Mouse (Mus musculus) limb, embryonic 13.5 days (tissue): ENCODE measurements at regions not wholly inside any gene's neighbourhood (a gene's known extent, or its start where the extent isn't known, plus 50 kb on each side); places are given as distances from the start of the nearest gene placed in this dataset.
"Not testable (repeated sequence)": the region's sequence is repeated elsewhere in the genome, so short reads cannot be mapped to it uniquely, and the experiment has no call there.

Experiments
- ATAC-seq: fragments of 200-750 bp; cut with Nextera tagmentation; 2 replicates; pipeline ENCODE4 v1.8.0; 2017; ENCODE audit warnings: low read depth, moderate number of reproducible peaks, moderate TSS enrichment; ENCODE audit not compliant: low FRiP score
- H3K27ac ChIP-seq: fragments of 300-500 bp; sonication (generic); 2 replicates; pipeline ENCODE4 v1.5.1; 2015; ENCODE audit warnings: inconsistent platforms, mild to moderate bottlenecking, moderate library complexity
- H3K27me3 ChIP-seq: fragments of 300-500 bp; sonication (generic); 2 replicates; pipeline ENCODE4 v1.6.1; 2015; ENCODE audit warnings: mild to moderate bottlenecking, inconsistent platforms
- H3K36me3 ChIP-seq: fragments of 300-500 bp; sonication (generic); 2 replicates; pipeline ENCODE4 v1.6.1; 2015; ENCODE audit warnings: inconsistent platforms, mild to moderate bottlenecking, moderate library complexity
- H3K4me1 ChIP-seq: fragments of 300-500 bp; sonication (generic); 2 replicates; pipeline ENCODE4 v1.6.1; 2015; ENCODE audit warnings: inconsistent platforms
- H3K4me2 ChIP-seq: fragments of 300-500 bp; sonication (generic); replicated peaks from 2 replicates; pipeline ENCODE4 v1.6.1; 2015; ENCODE audit warnings: inconsistent platforms, mild to moderate bottlenecking, moderate library complexity
- H3K4me3 ChIP-seq: fragments of 300-500 bp; sonication (generic); 2 replicates; pipeline ENCODE4 v1.5.1; 2015; ENCODE audit warnings: moderate library complexity, mild to moderate bottlenecking, inconsistent platforms
- H3K9ac ChIP-seq: fragments of 300-500 bp; sonication (generic); 2 replicates; pipeline ENCODE4 v1.6.1; 2015; ENCODE audit warnings: mild to moderate bottlenecking, inconsistent platforms
- H3K9me3 ChIP-seq: fragments of 300-500 bp; sonication (generic); 2 replicates; pipeline ENCODE4 v1.6.1; 2016; ENCODE audit warnings: inconsistent platforms
- WGBS: fragments of 180-500 bp; shearing (Covaris S2); methylation state at CpG from one replicate; pipeline ENCODE4 v1.1.7; 2015; 5-methylcytosine and 5-hydroxymethylcytosine counted together

DNA sequence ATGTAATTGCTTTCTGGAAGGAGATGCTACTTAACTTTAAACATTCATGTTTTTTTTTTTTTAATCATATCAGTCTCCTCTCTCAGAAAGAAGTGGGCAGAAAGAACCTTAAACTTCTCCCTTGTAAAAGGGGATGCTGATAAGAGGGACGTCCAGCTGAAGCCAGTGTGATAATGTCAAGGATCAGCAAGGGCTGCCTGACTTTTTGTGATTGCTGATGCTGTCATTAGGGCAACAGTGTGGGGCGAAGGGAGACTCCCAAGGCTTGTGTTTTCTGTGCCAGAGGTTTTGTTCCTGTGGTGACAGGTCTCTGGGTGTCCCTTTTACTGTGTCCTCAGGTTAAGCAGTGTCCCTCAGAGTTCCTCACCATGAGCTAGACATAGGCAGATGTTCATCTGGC lies 61.8 kb upstream of the Prkar2b start:
- Histone ChIP-seq H3K9me3 (no peaks in the 10 kb centered on the region), H3K4me1 (peaks cover 7% of the 10 kb centered on the region), H3K4me3 (no peak overlapping the region), H3K4me2 (no peak overlapping the region), H3K27ac (no peak overlapping the region), H3K9ac (no peak overlapping the region), H3K27me3 (0 out of 2 replicates have a peak, but pooled peaks cover 3% of the 10 kb centered on the region), H3K36me3 (no peaks in the 10 kb centered on the region)
- WGBS = 61% methylated on average over 2 of the region's 2 CpGs
- no peak for ATAC-seq

DNA sequence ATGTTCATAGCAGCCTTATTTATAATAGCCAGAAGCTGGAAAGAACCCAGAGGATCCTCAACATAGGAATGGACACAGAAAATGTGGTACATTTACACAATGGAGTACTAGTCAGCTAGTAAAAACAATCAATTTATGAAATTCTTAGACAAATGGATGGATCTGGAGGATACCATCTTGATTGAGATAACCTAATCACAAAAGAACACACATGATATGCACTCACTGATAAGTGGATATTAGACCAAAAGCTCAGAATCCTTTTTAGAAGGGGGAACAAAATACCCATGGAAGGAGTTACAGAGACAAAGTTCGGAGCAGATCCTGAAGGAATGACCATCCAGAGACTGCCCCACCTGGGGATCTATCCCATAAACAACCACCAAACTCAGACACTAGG lies 60.9 kb upstream of the Prkar2b start:
- not testable (repeated sequence) for H3K27me3 ChIP-seq, H3K4me2 ChIP-seq, H3K9ac ChIP-seq, ATAC-seq, H3K4me1 ChIP-seq, H3K4me3 ChIP-seq, H3K9me3 ChIP-seq, H3K27ac ChIP-seq, H3K36me3 ChIP-seq
- 93% methylated on average over 1 of the region's 1 CpGs for WGBS

DNA sequence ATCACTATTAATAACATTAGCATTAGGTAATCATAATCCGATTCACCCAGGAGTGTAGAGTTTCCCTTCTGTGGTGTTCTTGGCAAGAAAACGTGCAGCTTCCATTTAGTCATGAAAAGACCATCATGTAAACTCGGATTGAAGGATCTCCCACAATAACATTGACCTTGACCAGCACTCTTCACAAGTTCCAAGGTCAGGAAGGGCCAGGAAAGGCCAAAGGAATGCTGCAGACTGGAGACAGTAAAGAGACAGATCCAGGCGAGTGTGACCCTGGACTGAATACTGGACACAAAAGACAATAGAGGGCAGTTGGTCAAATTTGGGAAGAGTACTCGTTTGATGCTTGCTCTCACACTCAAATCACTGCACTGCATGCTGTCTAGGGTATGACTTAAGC lies 51.6 kb upstream of the Prkar2b start:
- no peak overlapping the region for H3K4me3 ChIP-seq
- no peak for ATAC-seq
- H3K27ac ChIP-seq = no peak overlapping the region
- no peak overlapping the region for H3K9ac ChIP-seq
- H3K9me3 ChIP-seq = no peaks in the 10 kb centered on the region
- H3K36me3 ChIP-seq = no peaks in the 10 kb centered on the region
- H3K27me3 ChIP-seq = no peaks in the 10 kb centered on the region
- no peak overlapping the region for H3K4me2 ChIP-seq
- peaks cover 15% of the 10 kb centered on the region; the same call in 1 of the 2 replicates for H3K4me1 ChIP-seq
- 79% methylated on average over 5 of the region's 5 CpGs for WGBS

GRCm38 (mm10) chr12:32111508-32112119 lies 50.5 kb upstream of the Prkar2b start:
- H3K36me3 ChIP-seq = no peaks in the 10 kb centered on the region
- no peak overlapping the region for H3K4me3 ChIP-seq
- 0 out of 2 replicates have a peak overlapping the region, but pooled peaks have one; percentile 14 for H3K4me2 ChIP-seq
- 29% methylated on average over 7 of the region's 7 CpGs for WGBS
- no peak for ATAC-seq
- H3K27me3 ChIP-seq = no peaks in the 10 kb centered on the region
- peaks cover 15% of the 10 kb centered on the region; the same call in 1 of the 2 replicates for H3K4me1 ChIP-seq
- no peaks in the 10 kb centered on the region for H3K9me3 ChIP-seq
- no peak overlapping the region for H3K9ac ChIP-seq
- 0 out of 2 replicates have a peak overlapping the region, but pooled peaks have one; percentile 39 for H3K27ac ChIP-seq

DNA sequence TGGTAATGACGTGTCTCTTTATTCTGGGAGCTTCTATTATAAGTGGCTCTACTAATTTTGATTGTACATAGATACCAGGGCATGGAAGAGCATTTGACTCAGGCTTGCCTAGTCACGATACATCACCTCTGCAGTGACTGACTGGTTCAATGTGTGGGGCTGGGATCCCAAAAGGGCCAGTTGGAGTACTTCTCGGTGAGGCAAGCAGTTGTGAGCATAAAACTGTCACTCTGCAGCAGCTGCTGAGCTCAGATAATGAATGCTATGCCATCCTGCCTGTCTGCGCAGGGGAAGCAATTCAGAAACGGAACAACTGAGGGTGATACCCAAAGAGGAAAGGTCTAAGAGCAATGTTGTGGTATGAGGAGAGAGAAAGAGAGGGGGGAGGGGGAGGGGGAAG lies 49.8 kb upstream of the Prkar2b start:
- H3K27ac ChIP-seq = no peak overlapping the region
- H3K9me3 ChIP-seq = no peaks in the 10 kb centered on the region
- H3K9ac ChIP-seq = no peak overlapping the region
- H3K27me3 ChIP-seq = no peaks in the 10 kb centered on the region
- 24% methylated on average over 5 of the region's 5 CpGs for WGBS
- peak; percentile 73; the same call in 1 of the 2 replicates for ATAC-seq
- no peaks in the 10 kb centered on the region for H3K36me3 ChIP-seq
- no peak overlapping the region for H3K4me3 ChIP-seq
- H3K4me2 ChIP-seq = no peak overlapping the region
- peaks cover 15% of the 10 kb centered on the region; the same call in 1 of the 2 replicates for H3K4me1 ChIP-seq
